Mouse (Mus musculus) monocyte, adult 59 days (primary cell): Measurements from ENCODE around the gene Kdm1b. TPM values are rescaled to one million over a fixed set of nuclear protein-coding genes. Genes with fewer than 3 reads are reported as not detected.

ENCODE experiments used
- total RNA-seq, 2 experiments: library from RNA; stranded (reverse); gene quantifications; one replicate each; pipeline ENCODE4 v1.2.4; 2023

Gene Kdm1b
- 10 to 100 TPM; 11.4 to 12.3 TPM for total RNA-seq

GRCm38 (mm10) chr13:47043030-47043680, at the start of gene Kdm1b:
Gene Kdm1b (plus strand): TSS chr13:47043499.

GRCm38 (mm10) chr13:47014334-47015194, 28.7 kb upstream of the Kdm1b start, which contains the start of gene Nhlrc1:
Gene Nhlrc1 (minus strand): TSS chr13:47014850.

GRCm38 (mm10) chr13:47044617-47044947, 1.3 kb downstream of the Kdm1b start, which contains the start of gene Tpmt:
Gene Tpmt (minus strand): TSS chr13:47044737.

GRCm38 (mm10) chr13:47105711-47106579, 62.6 kb downstream of the Kdm1b start, which contains the start of gene Dek:
Gene Dek (minus strand): TSS chr13:47106201.

GRCm38 (mm10) chr13:47122537-47123430, 79.5 kb downstream of the Kdm1b start, which contains the start of gene Rnf144b:
Gene Rnf144b (plus strand): TSS chr13:47122656.

Other genes starting within 250 kb of the Kdm1b start
- gene Kif13a, start 113.6 kb upstream of the Kdm1b start, total RNA-seq: 10 to 100 TPM; 30.7 to 35.6 TPM
- gene Nhlrc1, start 28.6 kb upstream of the Kdm1b start, total RNA-seq: 1 to 10 TPM in 1 of 2 experiments, under 1 TPM in 1; 0.52 to 1.5 TPM
- gene Tpmt, start 1.2 kb downstream of the Kdm1b start, total RNA-seq: 1 to 10 TPM; 4.7 to 7.2 TPM
- 100 to 1,000 TPM; 105 to 137 TPM for gene Dek, start 62.7 kb downstream of the Kdm1b start, total RNA-seq
- 10 to 100 TPM; 15.6 to 16.2 TPM for gene Rnf144b, start 79.2 kb downstream of the Kdm1b start, total RNA-seq